Mouse (Mus musculus): Measurements from ENCODE around the gene Chchd3. TPM values are rescaled to one million over a fixed set of nuclear protein-coding genes. Genes with fewer than 3 reads are reported as not detected.

Gene Chchd3
- total RNA-seq, 2 experiments from 2014 or later = 41.3 to 59.4 TPM

Other genes starting within 250 kb of the Chchd3 start
- 14.8 and 15.7 TPM in 2 replicates for gene Exoc4, start 188.8 kb upstream of the Chchd3 start, total RNA-seq (2015; ENCODE audit: low replicate concordance)
- 18.1 and 20.6 TPM in 2 replicates for gene Exoc4, start 188.8 kb upstream of the Chchd3 start, total RNA-seq (2017; ENCODE audit: low replicate concordance)